Mouse (Mus musculus): Measurements from ENCODE around the gene Pkd1l3. TPM values are rescaled to one million over a fixed set of nuclear protein-coding genes. Genes with fewer than 3 reads are reported as not detected.

Pkd1l3 gene
- total and polyA plus RNA-seq, 3 experiments, result 2.6 to 7.4 TPM; not detected in 1

GRCm38 (mm10) chr8:109707921-109708320, 93.6 kb downstream of the Pkd1l3 start:
- no peak for TF ChIP-seq TAL1 (IDR thresholded peaks at IDR 0.05; ENCODE audit: low read length)
- TF ChIP-seq TBP (IDR thresholded peaks at IDR 0.05; ENCODE audit: low read depth, low read length), result no peak
- TF ChIP-seq ZMIZ1 (IDR thresholded peaks at IDR 0.05; ENCODE audit: low read depth, low read length), result no peak
- TF ChIP-seq NRF1 (IDR thresholded peaks at IDR 0.05; ENCODE audit: insufficient read depth, low read depth, low read length, poor library complexity, severe bottlenecking), result no peak
- TF ChIP-seq USF1 (IDR thresholded peaks at IDR 0.05; ENCODE audit: low read depth, low read length), result no peak
- no peak for TF ChIP-seq GABPA (IDR thresholded peaks at IDR 0.05; ENCODE audit: low read depth, low read length)
- no peak for TF ChIP-seq MAX (IDR thresholded peaks at IDR 0.05; ENCODE audit: low read length)
- no peak for TF ChIP-seq POLR2AphosphoS2 (IDR thresholded peaks at IDR 0.05; ENCODE audit: low read length)
- no peak for TF ChIP-seq CTCF (IDR thresholded peaks at IDR 0.05 in 2 of 3, conservative IDR thresholded peaks at IDR 0.05 in 1 of 3; ENCODE audit: control insufficient read depth in 1 of 3, insufficient read depth in 1 of 3, low read depth in 2 of 3, low read length in 3 of 3, poor library complexity in 1 of 3, severe bottlenecking in 1 of 3)
- TF ChIP-seq SMC3 (IDR thresholded peaks at IDR 0.05; ENCODE audit: low read depth, low read length), result no peak
- TF ChIP-seq HCFC1 (IDR thresholded peaks at IDR 0.05; ENCODE audit: low read depth, low read length), result no peak
- no peak for TF ChIP-seq ZNF384 (IDR thresholded peaks at IDR 0.05; ENCODE audit: low read depth, low read length)
- DNase-seq (ENCODE audit: low read depth, low spot score), result no peak
- H3K27ac ChIP-seq (ENCODE audit: control insufficient read depth, low read depth, low read length), result no peak overlapping the region
- no peaks in the 10 kb centered on the region for H3K9me3 ChIP-seq (replicated peaks; ENCODE audit: insufficient read depth, low read length)
- no peaks in the 10 kb centered on the region for H3K27me3 ChIP-seq (ENCODE audit: control insufficient read depth in 1 of 2, insufficient read depth in 2 of 2, low read length in 2 of 2)
- H3K4me1 ChIP-seq (ENCODE audit: control insufficient read depth in 1 of 2, insufficient read depth in 2 of 2, low read length in 2 of 2), result peaks cover 0 to 12% of the 10 kb centered on the region in 2 experiments; a peak in 2 of 4 replicates
- H3K79me2 ChIP-seq (ENCODE audit: control insufficient read depth, insufficient read depth, low read length, poor library complexity), result peaks cover 3% of the 10 kb centered on the region; the same call in 1 of the 2 replicates
- H3K4me3 ChIP-seq (ENCODE audit: control insufficient read depth in 1 of 2, insufficient read depth in 1 of 2, low read depth in 2 of 2, low read length in 2 of 2), result no peak overlapping the region
- no peak overlapping the region for H3K9ac ChIP-seq (ENCODE audit: control insufficient read depth, low read depth, low read length, poor library complexity, severe bottlenecking)
- H3K36me3 ChIP-seq (ENCODE audit: control insufficient read depth in 1 of 2, insufficient read depth in 2 of 2, low read length in 2 of 2), result no peaks in the 10 kb centered on the region; a peak in 1 of 4 replicates

DNA sequence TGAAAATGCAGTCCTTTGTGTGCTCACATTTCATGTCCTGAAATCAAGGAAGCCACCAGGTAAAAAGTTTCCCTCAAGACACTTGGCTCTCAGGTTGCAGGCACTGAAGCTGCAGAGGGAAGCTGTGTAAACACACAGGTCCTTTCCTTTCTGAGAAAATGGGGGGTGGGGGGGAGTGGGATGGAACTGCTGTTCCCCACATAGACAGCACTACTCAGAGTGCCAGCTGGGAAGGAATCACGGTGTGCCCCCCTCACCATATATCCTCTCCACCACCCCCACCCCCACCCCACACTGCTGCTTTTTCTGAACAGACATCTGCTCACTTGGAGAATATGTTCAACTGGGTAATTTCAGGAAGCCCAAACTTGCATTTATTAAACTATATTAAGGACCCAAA, 98.2 kb downstream of the Pkd1l3 start:
- Histone ChIP-seq H3K9ac (ENCODE audit: control insufficient read depth, low read depth, low read length, poor library complexity, severe bottlenecking) (no peak overlapping the region), H3K4me1 (ENCODE audit: control insufficient read depth in 1 of 2, insufficient read depth in 2 of 2, low read length in 2 of 2) (peaks cover 0 to 4% of the 10 kb centered on the region in 2 experiments; a peak in 2 of 4 replicates), H3K79me2 (ENCODE audit: control insufficient read depth, insufficient read depth, low read length, poor library complexity) (no peaks in the 10 kb centered on the region), H3K9me3 (replicated peaks; ENCODE audit: insufficient read depth, low read length) (no peaks in the 10 kb centered on the region), H3K4me3 (ENCODE audit: control insufficient read depth in 1 of 2, insufficient read depth in 1 of 2, low read depth in 2 of 2, low read length in 2 of 2) (no peak overlapping the region), H3K36me3 (ENCODE audit: control insufficient read depth in 1 of 2, insufficient read depth in 2 of 2, low read length in 2 of 2) (peaks cover 0 to 4% of the 10 kb centered on the region in 2 experiments; a peak in 2 of 4 replicates), H3K27me3 (ENCODE audit: control insufficient read depth in 1 of 2, insufficient read depth in 2 of 2, low read length in 2 of 2) (no peaks in the 10 kb centered on the region), H3K27ac (ENCODE audit: control insufficient read depth, low read depth, low read length) (no peak overlapping the region)
- no peak for DNase-seq (ENCODE audit: low read depth, low spot score)
- no peak for TF ChIP-seq ELF1 (IDR thresholded peaks at IDR 0.05; ENCODE audit: low read depth, low read length)
- TF ChIP-seq USF1 (IDR thresholded peaks at IDR 0.05; ENCODE audit: low read depth, low read length), result no peak
- no peak for TF ChIP-seq MAZ (IDR thresholded peaks at IDR 0.05; ENCODE audit: low read depth, low read length)
- no peak for TF ChIP-seq TCF12 (IDR thresholded peaks at IDR 0.05; ENCODE audit: low read depth, low read length)
- TF ChIP-seq HCFC1 (IDR thresholded peaks at IDR 0.05; ENCODE audit: low read depth, low read length), result no peak
- no peak for TF ChIP-seq KAT2A (conservative IDR thresholded peaks at IDR 0.05; ENCODE audit: low read depth, low read length)
- no peak for TF ChIP-seq ZC3H11A (IDR thresholded peaks at IDR 0.05; ENCODE audit: low read depth, low read length)
- no peak for TF ChIP-seq USF2 (IDR thresholded peaks at IDR 0.05; ENCODE audit: borderline replicate concordance in 1 of 2, insufficient read depth in 1 of 2, low read depth in 1 of 2, low read length in 2 of 2)
- no peak for TF ChIP-seq MYC (IDR thresholded peaks at IDR 0.05; ENCODE audit: low read depth, low read length)
- no peak for TF ChIP-seq ZNF384 (IDR thresholded peaks at IDR 0.05; ENCODE audit: low read depth, low read length)
- TF ChIP-seq UBTF (IDR thresholded peaks at IDR 0.05; ENCODE audit: borderline replicate concordance, insufficient read depth, low read depth, low read length), result no peak
- no peak for TF ChIP-seq MAFK (IDR thresholded peaks at IDR 0.05; ENCODE audit: borderline replicate concordance, low read depth, low read length)
